Mouse (Mus musculus) adrenal gland, postnatal 10 days (tissue): Measurements from ENCODE around the gene C5ar2. TPM values are rescaled to one million over a fixed set of nuclear protein-coding genes. Genes with fewer than 3 reads are reported as not detected.
"Not testable (repeated sequence)": the region's sequence is repeated elsewhere in the genome, so short reads cannot be mapped to it uniquely, and the experiment has no call there.

ENCODE experiments used
- DNase-seq: peaks from one replicate; pipeline ENCODE4 v3.0.0; 2021; ENCODE audit warnings: mixed read lengths
- total RNA-seq, 2 experiments: library from RNA; stranded (reverse); gene quantifications; 2 replicates each; pipeline ENCODE4 v1.2.3; 2021

C5ar2 gene
- total RNA-seq, 2 experiments from 2014 or later = 0.36 to 0.67 TPM

DNA sequence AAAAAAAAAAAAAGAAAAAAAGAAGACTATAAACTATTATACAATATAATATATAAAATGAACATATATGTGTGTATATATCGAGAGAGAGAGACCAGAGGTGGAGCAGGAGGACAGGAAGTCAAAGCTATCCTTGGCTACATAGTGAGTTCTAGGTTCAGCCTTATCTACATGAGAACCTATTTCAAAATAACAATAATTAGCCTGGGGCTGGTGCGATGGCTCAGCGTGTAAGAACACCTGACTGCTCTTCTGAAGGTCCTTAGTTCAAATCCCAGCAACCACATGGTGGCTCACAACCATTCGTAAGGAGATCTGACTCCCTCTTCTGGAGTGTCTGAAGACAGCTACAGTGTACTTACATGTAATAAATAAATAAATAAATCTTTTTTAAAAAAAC lies 12.0 kb upstream of the C5ar2 start:
- DNase-seq = not testable (repeated sequence)

DNA sequence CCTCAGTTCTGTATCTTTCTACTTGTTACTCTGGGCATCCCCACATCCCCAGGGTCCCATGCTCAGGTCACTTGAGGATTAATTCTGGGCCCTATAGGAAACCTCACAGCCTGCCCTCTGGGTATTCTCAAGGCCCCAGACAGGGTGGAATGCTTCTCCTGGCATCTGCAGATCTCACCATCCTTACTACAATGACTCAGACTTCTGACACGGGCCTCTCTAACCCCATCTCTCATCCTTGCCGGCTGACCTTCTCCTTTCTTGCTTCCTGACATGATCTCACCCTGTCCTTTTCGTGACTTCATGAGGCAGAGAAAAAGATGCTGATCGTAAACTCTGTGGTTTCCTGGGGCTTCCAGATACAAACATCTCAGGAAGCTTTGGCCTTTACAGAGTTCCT lies 10.2 kb upstream of the C5ar2 start:
- DNase-seq = peak; percentile 27

DNA sequence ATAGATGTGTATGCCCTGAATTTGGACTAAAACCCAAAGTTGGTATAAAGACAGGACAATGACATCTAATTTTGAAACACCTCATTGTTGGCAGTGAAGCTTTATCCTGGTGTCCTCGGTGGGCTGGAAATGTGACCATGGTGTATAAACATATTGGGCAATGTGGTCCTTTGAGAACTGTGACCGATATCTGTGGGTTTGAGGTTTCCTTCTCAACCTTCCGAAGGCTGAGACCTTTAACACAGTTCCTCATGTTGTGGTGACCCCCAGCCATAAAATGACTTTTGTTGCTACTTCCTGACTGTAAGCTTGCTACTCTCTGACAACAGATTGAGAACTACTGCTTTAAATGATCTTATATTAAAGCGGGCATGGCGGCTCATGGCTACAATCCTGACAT lies 6.7 kb upstream of the C5ar2 start:
- no peak for DNase-seq

DNA sequence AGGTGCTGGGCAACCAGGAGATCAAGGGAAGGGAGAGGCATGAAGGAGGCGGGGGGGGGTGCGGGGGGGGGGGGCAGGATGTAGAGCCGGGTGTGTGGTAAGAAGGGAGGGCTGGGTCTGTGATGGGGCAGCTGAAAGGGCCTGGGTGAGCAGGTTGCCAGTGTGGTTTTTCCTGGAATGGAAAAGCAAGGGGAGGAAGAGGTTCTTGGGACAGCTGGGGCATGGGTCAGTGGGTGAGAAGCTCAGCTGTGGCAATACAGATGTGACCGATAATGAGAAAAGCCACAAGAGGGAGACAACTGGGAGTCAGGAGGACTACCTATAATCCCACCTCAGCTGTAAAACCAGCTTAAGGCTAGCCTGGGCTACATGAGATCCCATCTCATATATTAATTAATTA lies 2.0 kb upstream of the C5ar2 start:
- no peak for DNase-seq

DNA sequence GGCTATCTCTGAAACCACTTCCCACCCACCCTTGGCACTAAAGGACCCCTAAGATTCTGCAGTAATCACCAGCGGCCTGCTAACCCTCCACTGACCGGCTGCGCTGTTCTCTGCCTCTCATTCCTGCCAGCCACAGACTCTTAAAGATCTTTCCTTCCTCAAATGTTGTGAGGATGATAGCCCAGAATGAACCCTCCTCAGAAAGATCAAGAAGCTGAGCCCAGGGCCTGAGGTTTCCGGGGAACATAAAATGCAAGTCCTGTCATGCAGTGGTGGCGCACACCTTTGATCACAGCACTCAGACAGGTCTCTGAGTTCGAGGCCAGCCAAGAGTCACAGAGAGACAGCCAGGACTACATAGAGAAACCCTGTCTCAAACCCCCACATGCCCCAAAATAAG lies 1.8 kb downstream of the C5ar2 start:
- no peak for DNase-seq

DNA sequence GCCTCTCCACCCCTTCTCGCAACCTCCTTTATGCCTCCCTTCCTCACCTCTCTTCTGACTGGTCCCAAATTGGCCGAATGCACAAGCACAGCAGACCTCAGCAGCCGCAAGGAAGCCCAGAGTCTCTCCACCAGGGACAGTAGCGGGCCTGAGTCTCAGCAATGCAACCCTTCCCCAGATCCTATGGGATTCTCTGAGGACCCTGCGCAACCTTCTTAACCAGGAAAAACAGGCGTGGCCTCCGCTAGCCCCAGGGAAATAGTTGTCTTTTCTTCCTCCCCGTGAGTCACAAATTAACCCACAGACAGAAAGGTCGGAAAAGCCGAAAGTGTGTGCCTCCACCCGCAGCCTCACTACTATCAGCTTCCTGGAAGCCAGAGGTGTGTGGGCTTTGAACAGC lies 2.2 kb downstream of the C5ar2 start:
- DNase-seq = no peak

DNA sequence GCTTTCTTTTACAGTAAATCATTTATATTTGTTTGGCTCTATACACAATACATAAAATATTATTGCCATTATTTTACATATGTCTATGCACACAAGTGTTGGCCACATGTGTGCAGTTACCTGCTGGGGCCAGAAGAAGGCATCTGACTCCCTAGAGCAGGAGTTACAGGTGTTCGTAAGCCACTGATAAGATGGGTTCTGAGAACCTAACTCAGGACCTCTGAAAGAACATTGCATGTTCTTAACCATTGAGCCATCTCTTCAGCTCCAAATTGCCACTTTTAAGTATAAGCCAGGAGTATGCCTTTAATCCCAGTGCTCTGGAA lies 3.0 kb downstream of the C5ar2 start:
- DNase-seq = no peak

DNA sequence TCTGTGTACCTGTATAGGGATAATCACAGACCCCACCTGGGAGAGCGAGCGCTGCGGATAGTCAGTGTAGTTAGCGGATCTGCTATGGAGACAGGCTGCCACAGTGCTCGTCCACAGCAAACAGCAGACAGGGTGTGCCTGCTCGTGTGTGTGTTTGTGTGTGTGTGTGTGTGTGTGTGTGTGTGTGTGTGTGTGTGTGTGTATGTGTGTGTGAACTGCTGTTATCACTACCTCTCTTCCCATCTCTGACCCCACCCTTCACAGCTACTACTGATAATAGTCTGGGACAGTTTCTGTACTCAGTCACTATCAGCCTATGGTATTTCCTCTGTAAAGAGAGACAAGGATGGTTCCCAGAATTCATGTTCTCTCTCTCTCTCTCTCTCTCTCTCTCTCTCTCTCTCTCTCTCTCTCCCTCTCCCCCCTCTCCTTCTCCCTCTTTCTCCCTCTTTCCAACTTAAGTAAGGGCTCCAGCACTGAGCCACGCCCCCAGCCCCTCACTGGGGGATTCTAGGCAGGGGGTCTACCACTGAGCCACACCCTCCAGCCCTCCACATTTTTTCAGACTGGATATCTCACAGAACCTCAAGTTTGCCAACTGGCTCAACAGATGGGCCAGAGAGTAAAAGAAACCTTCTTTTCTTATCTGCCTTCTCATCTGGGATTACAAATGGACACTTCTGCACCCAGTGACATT lies 3.5 kb downstream of the C5ar2 start:
- DNase-seq = no peak

DNA sequence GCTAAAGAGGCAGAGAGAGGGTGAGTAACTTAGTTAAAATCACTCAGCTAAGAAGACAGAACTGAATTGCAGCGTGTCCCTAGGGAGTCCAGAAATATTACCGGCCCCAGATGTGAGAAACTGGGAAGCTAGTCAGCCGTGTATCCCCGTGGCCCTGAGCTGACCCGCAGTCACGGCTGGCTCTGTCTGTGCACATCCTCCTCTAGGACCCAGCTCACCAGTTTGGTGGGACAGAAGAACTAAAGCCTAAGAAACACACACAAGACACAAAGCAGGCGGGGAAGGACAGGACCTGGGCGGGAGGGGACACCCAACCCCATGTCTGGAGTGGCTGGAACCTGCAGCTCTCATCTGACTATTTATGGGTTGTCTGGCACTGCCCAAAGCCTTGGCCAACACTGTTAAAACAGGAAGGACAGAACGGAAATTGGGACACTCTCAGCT lies 4.4 kb downstream of the C5ar2 start:
- peak; percentile 42 for DNase-seq

DNA sequence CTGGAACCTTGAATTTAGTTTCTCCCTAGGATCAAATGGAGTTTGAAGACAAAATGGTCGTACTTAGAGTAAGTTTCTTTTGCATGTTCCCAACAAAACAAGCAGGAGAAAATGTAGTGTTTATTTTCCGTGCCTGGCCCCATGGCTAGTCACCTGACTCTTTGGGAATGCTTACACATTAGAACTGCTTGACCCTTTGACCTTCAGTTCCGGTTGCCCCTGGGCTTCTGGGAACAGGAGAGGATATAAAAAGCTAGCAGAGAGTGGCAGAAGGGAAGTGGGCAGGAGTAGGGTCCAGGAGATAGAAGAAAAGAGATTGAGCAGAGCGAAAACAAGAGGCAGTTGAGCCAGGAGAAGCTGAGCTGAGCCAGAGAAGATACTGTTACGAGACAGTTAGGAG lies 14.1 kb downstream of the C5ar2 start:
- DNase-seq = no peak

DNA sequence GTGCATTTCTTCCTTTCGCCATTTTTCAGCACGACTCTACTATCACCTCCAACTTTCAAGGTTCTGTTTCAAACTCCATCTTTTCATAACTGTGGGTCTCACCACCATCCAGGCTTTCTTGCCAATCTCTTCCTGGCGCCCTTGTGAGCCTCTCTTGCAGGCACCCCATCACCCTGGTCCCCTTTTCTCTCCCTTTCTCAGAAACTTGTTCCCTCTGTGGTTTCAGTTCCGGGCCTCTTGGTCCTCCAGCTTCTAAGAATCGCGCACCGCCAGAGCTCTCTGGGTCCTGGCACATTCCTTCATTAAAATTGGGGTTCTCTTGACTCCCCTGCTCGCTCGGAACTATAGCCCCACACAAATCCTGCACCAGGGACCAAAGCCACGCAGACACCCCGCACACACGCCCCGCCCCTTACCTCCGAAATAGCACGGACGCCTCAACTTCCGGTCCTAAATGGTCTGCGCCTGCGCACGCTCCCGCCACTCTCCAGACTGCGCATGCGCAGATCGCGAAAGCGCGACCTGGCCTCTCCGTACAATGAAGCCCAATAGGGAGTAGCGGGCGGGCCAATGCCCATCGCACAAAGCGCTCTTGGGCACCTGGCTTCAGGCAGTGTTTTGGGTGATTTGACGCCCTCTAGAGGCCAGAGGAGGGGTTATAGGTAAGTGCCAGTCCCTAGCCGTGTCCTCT lies 22.2 kb downstream of the C5ar2 start, which contains the start of gene Dhx34:
TSS of gene Dhx34 (minus strand) at position 456 of the 691 bp plus-strand sequence.
- DNase-seq = peak; percentile 96

DNA sequence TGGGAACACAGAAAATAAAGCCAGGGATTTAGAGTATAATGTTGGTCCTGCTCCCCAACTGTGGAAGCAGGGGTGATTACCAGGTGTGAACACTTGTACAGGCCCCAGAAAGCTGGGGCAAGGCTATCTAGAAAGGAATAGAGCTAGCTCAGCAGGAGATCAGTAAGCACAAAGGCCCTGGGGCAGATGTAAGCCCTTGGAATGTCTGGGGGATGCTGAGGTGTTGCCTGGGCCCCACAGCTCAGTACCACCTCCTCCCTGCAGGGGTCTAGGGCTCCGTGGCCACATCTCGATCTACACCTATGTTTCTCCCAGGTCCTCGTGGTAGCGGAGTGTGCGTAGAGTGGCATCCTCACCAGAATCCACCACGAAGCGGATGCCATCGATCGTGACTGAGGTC lies 30.0 kb downstream of the C5ar2 start:
- no peak for DNase-seq

DNA sequence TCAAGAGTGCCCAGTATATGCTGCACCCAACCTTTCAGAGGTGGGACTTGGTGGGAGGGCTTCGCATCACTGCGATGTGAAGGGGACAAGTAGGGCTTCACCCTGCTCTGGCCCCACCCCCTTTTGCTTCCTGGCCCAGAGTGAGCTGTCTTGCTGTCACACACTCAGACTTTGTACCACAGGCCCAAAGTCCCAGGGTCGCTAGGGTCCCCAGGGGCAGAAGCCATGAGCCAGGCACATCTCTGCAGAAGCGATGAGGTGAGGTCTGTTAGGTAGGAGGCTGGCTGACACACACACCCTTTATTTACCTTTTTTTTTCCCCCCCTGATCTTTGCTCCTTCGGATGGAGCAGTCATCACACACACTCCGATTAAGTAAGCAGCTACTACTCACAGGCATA lies 30.8 kb downstream of the C5ar2 start:
- no peak for DNase-seq

DNA sequence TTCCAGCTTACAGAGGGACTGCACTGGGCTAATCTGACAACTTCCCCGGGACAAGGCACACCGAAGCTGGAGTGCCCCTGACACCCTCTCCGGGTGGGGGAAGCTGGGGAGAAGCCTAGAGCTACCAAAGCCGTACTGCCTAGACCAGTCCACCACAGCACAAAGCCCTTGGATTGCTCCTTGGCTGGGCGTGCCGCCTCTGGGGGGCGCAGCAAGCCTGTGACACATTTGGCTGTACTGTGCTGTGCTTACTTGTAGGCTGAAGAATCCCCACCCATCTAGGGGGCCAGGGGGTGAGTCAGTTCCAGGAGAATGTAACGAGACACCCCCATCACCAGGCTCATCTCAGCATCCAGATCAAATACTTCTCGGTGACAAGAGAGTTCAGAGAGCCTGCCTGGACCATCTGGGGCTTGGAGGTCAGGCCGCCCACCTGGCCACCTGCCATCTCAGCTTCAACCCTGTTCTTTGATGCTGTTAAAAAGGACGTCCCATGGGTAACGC lies 33.0 kb downstream of the C5ar2 start:
- no peak for DNase-seq

DNA sequence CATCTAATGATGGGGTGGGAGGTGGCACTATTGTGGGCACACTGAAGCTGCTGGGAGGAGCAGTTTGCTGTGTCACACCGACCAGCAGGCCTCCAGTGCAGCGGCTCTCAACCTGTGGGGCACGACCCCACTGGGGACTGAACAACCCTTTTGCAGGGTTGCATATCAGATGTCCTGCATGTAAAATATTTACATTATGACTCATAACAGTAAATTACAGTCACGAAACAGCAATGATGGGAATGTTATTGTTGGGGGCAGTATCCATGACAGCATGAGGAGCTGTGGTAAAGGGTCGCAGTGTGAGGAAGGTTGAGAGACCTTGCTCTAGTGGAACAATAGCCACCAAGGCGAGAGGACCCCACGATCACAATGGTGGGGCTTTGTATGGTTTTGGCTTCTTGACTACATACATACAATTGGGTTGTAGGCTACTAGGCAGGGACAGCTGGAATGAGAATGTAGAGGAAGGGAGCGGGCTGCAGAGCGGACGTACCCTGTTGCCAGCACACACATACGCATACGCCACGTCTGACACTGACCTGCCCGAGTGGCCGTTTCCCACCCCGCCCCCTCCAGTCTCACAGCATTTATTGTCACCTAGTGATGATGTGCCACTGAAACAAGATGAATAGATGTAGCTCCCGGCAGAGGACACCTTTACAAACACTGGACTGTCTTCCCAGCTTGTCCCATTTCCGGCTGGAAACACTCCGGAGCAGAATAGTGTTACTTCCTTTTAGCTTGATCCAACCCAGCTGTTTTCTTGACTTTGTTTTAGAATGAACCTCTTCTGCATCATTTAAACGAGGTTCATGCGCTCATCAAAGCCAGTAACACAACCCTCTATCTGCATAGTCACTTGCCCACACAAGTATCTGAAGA lies 34.9 kb downstream of the C5ar2 start:
- no peak for DNase-seq

DNA sequence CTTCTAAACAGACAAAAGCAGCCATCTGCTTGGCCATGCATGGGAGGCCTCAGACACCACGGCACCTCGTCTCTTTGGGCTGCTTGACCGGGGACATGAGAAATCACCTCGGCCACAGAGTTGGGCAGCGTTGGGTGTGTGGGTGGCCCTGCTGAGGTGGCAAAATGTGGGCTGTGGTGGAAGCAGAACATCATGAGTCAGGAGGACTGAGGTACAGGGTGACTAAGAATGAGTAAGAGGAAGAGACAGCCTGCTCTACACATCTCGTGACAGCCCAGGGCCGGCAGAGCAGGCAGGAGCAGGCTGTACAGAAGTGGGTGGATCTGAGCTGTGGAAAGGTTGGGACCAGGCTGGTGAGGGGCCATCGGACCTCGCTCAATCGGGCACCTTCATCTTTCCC lies 36.5 kb downstream of the C5ar2 start:
- peak; percentile 44 for DNase-seq

DNA sequence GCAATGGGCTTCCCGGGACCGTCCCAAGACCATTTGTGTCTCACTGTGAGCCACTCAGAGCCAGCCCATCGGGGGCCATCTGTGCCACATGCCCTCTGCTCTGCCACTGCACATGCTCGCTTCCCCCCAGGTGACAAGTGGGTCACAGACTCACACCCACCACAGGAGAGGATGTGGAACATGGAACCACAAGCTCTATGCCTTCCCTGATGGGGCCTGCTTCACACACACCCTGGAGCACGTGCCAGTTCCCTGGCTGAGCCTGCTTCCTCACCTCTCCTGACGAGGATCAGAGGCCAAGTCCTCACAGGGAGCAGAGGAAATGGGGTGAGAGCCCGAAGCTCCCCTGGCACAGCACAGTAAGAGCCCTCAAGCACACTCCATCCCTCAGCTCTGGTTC lies 36.9 kb downstream of the C5ar2 start:
- DNase-seq = no peak

DNA sequence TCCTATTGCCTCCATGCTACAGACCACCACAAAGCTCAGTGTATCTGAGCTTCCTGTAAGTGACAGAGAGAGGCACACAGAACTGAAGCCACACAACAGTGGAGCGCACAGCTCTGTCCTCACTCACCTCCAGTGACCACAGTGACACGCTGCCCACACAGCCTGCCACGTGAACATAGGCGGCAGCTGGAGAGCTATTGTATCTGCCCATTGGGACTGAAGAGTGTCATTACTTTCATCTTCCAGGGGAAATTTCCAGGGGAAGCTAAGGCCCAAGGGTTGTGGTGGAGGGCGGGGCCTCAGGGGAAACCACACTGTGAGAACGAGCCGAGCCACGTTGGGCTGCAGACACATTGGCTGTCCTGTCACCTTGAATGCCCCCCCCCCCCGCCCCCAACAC lies 39.2 kb downstream of the C5ar2 start:
- DNase-seq = no peak

DNA sequence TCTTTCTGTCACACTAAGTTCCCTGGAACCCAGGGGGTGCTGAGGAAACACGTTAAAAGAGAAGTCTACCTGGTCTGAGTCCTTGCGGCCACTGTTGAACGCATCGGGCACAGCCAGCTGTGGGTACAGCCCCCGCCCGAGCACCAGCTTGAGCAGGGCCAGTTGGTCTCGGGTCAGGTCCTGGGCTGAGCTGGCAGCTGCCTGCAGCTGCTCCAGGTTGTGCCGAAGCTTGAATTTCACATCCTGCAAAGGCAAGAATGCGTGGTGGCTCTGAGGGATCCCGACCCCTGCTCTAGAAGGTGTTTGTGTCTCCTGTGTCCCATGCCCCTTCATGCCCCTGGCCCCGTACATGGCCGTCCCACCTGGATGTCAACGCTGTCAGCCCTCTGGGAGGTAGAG lies 40.5 kb downstream of the C5ar2 start:
- DNase-seq = no peak

DNA sequence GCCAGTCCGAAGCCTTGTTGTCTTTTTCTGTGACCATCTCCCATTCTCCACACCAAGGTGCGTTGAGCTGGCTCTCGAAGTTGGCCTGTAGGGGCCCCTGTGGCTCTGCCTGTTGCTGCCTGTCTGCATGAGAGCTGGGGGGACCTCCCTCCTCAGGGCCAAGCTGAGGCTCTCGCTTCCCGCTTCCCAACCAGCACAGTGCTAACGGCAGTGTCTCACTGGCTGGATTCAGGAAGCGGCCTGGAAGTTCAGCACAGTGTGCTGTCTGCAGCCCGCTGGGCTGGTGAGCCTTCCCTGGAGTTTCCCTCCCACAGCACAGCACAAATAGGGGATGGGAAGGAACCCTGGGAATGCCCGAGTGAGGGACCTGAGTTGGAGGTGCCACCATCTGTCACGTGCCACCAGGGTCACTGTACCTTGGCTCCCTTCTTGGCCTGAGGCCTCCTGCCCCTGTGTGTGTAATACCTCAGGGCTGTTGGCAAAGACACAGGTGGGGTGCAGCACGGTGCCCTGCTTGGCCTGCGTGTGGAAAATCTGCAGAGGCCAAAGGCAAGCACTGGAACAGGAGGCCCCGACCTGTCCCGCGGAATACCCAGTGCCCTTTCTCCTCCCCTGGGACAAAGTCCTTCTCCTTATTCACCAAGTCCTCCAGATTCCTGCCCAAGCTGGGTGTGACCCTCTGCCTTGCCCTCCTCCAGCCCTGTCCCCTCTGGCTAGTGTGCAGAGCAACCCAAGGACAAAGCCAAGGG lies 41.0 kb downstream of the C5ar2 start:
- DNase-seq = peak; percentile 46

DNA sequence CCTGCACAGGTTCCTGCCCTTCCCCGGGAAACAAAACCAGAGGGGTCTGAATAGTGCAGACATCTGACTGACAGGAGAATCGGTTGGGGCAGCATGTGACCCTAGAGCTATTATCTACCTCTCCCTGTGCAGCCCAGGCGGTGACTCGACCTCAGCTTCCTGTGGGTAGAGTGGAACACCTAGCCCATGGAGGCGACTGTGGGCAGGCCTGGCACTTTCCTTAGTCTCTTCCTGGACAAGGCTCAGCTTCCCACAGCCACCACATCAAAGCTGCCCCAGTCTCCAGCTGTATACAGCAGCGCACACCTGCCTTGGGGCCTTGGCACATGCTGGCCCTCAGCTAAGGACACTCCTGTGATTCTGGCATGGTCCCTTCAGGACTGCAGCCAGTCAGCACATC lies 42.8 kb downstream of the C5ar2 start:
- DNase-seq = no peak

DNA sequence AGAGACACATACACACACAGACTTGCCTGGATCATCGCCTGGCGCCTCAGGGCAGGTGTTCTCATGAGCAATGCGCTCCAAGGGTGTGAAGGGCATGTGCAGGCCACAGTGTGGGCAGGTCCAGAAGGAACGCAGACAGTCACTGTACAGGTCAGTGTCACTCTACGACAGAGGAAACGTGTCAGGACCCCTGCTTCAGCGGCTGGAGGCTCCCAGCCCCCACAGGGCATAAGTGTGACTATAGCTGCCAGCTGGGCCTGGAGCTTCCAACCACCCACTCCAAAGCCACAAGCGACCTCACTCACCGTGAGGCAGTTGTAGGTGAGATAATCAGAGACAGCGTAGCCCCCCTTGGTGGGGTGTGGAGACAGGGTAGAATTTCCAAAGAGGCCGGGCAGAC lies 45.4 kb downstream of the C5ar2 start:
- no peak for DNase-seq
